Mouse (Mus musculus) erythroid progenitor cell, adult 5-6 weeks (primary cell): ENCODE data around the gene Fam57a. TPM values are rescaled to one million over a fixed set of nuclear protein-coding genes. Genes with fewer than 3 reads are reported as not detected.

ENCODE experiments used
- ATAC-seq: replicated peaks from 2 replicates; pipeline ENCODE4 v1.8.0; 2016; ENCODE audit warnings: moderate number of reproducible peaks, mild to moderate bottlenecking, moderate TSS enrichment, inconsistent platforms; ENCODE audit not compliant: poor library complexity, low FRiP score, severe bottlenecking
- total RNA-seq, 2 experiments: library from RNA; stranded (forward) in 1 of 2; stranded (reverse) in 1 of 2; fragments of 150-400 nt in 1 of 2; fragments of 186-747, 209-891 nt in 1 of 2; gene quantifications; 2 replicates each; pipeline versions ENCODE4 v1.2.3 to v1.2.4; 2015 to 2017; ENCODE audit warnings: low replicate concordance in 2 of 2

The Fam57a gene
- total RNA-seq, 2 experiments from 2014 or later, result not detected

GRCm38 (mm10) chr11:76239750-76240149 lies 60.3 kb downstream of the Fam57a start:
- ATAC-seq, result no peak

GRCm38 (mm10) chr11:76242901-76243810 lies 63.7 kb downstream of the Fam57a start, which contains the start of the genes Mrm3 and Glod4:
Mrm3 (plus strand) TSS chr11:76243715.
Glod4 (minus strand) TSS chr11:76243725.
- ATAC-seq, result peak; percentile 98

DNA sequence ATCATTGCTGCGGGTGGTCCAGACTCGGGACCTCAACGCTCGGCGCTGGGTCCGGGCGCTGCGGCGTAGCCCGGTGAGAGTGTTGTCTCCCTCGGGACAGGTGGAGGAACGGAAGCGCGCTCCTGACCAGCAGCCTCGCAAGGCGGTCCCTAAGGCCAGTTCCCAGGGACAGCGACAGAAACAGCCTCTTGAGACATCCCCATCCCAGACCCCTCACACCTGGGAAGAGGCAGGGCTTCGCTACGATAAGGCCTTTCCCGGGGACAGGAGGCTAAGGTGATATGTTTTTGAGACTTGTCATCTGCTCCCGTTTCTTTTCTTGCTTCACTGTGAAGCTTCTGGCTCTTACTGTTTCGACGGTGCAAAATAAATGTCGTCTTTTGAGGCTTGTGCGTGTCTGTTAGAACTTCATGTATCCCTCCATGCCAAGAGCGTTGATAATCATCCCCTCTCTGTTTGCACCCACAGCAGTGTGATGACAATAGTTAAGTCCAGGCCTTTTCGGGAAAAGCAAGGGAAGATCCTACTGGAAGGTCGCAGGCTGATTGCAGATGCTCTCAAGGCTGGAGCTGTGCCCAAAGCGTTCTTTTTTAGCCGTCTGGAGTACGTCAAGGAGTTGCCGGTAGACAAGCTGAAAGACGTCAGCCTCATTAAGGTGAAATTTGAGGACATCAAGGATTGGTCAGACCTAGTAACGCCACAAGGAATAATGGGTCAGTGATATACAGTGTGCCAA lies 64.5 kb downstream of the Fam57a start:
- peak; percentile 56; the same call in 1 of the 2 replicates for ATAC-seq

GRCm38 (mm10) chr11:76246439-76246838 lies 67.0 kb downstream of the Fam57a start:
- ATAC-seq, result no peak

DNA sequence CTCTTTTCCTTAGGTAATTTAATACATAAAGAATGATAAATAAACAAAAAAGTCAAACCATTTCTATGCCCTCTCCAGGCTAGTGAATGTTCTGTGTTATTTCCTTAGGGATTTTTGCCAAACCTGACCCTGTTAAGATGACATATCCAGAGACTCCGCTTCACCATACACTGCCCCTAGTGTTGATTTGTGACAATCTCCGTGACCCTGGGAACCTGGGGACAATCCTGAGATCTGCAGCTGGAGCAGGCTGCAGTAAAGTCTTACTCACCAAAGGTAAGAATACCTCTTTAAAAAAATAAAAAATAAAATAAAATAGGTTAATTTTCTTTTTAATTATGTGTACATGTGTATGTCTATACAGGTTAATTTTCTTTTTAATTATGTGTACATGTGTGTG lies 67.8 kb downstream of the Fam57a start:
- ATAC-seq, result no peak

GRCm38 (mm10) chr11:76252036-76252435 lies 72.6 kb downstream of the Fam57a start:
- no peak for ATAC-seq

GRCm38 (mm10) chr11:76253145-76253917 lies 73.9 kb downstream of the Fam57a start:
- peak; percentile 79 for ATAC-seq

GRCm38 (mm10) chr11:76253918-76254264 lies 74.4 kb downstream of the Fam57a start:
- no peak for ATAC-seq

GRCm38 (mm10) chr11:76255431-76256001 lies 76.0 kb downstream of the Fam57a start:
- ATAC-seq, result no peak

- no peak for ATAC-seq
Measured at GRCm38 (mm10) chr11:76256129-76256528, 76.7 kb downstream of the Fam57a start.

DNA sequence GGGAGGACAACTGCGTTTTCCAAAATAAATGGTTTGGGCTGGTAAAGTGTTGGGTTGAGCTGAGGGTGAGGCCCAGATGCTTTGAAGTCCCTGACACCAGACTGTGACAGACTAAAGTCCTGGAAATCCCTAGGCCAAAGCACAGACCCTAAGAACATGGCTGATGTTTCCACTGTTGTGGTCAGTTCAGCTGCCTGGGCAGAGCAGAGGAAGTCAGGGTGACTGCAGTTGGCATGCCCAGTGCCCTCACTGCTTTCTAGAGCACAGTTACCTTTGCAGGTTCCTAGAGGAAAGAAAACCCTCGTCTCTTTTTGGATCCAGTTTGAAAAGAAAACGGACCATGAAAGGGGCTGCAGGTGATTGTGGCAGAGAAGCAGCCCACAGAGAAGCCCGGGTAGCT lies 77.9 kb downstream of the Fam57a start:
- no peak for ATAC-seq

DNA sequence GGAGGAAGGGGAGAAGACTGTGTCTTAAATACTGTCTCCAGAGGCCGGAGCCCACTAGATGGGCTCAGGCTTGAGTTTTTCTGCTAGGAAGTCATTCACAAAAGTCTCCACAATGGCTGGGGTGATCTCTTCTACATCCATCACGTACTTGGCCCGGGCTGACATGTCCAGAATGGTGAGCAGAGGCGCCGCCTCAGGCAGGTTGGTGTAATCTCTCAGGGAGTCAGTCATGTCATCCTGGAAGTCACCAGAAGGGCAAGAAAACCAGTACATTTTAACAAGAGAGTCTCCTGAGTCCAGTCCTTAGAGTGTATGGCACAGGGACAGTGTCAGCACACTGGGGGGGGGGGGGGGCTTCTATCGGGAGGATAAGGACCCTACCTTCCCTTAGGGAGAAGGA lies 79.0 kb downstream of the Fam57a start:
- no peak for ATAC-seq

DNA sequence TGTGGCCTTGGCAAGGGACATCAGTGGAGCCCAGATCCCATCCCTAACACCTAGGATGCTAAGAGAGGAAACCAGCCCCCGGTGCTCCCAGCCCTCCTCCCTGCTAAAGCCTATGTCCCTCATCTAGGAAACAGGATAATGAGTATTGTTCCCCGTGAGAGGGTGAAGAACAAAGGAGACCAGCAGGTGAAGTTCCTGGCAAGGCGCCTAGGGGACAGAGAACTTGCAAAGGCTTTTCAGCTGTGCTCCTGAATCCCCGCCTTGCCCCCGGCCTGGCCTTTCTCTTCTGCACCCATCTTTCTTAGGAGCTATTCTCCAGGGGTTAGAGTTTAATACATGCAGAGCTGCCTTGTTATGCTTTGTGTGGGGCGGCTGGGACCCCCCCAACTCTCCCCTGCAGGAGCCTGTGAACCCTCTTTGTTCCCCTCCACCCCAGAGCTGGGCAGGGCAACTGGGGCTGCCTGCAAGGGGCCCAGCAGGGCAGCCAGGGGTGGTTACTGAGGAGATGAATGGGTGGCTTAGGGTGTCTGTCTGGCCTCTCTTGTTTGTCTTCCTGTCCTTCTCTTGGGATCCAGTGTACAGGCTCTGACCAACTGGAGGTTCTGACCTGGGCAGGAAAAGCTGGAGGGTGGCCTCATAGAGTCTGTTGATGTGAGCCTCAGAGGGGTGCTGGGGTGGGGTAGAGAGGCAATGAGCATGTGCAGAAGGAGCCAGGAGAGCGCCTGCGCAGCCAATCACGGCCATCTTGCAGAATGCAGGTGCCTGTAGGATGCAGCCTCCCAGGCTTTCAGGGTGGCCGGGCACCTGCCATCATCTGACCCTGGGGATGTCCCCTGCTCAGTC lies 81.0 kb downstream of the Fam57a start:
- no peak for ATAC-seq

- ATAC-seq, result no peak
Measured at GRCm38 (mm10) chr11:76261224-76261623, 81.8 kb downstream of the Fam57a start.

DNA sequence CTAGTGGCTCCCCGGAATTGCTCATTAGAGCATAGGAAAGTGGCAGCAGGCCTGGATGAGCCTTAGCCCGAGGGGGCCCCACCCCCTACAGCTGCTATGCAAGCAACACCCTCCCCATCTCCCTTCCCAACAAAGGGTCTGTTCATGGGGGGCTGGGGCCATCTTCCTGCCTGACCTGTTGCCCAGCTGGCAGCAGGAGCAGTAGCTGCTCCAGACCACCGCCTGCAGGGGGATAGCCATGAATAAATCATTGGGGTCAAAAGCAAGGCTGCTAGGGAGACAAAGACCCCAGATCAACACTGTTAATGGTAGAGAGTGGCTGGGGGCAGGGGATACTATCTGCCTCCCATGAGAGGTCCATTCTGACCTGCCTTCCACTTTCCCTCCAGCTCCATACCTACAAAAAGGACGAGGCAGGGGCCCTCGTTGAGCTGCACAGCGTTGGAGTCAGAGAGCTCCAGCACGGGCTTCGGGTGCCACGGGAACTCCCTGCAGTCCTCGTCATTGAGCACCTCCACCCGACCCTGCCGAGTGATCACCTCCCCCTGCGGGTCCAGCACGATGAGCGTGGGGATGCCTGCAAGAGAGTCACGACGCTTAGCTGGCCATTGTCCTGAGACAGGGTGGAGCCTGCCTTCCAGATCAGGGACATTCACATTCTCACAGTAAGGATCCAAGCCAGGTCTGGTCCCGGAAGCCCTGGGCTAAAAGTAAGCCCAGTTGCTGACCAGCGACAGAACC lies 83.3 kb downstream of the Fam57a start:
- no peak for ATAC-seq
